Mouse (Mus musculus): ENCODE data around the gene Cpne5. TPM values are rescaled to one million over a fixed set of nuclear protein-coding genes. Genes with fewer than 3 reads are reported as not detected.
A peak's percentile ranks its signal among the peaks of the same experiment; 100 is the strongest.

Cpne5 gene
- total and polyA plus RNA-seq, 2 experiments, result not detected

DNA sequence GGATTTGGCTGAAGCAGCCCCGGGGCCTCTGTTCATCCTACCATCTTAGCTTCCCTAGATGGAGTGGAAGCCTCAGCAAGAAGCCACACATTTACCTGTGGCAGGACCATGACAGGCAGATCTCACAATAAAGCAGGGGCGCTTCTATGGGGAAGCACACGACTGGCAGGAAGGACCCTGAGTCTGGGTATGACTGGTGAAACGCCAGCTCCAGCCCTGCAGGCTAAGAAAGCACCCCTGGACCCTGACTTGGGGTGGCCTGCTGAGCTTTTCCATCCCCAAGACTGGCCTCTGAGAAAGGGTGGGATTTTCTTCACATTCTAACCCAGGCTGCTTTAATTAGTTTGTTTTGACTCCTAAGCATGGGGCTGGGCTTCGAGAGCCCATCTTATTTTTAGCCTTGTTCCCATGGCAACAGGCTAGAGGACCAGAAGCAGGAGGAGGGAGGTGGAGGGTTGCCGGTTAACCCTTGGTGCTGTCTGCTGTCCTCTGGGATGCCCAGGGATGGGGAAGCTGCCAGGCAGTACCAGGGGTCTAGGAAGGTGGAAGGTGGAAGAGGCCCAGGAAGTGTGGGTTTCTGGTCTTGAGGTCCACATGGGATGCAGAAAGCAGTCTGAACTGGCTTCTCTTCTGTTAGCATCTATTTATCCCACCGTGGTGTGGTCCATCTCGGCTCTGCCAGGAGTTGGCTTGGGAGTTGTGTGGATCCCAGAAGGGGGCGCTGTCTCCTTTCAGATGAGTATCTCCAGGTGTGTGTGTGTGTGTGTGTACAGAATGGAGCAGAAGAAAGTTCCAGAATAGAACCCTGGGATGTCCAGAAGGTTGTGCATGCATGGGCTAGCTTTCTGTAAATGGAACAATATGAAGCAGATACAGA lies 61.3 kb downstream of the Cpne5 start:
- no peaks in the 10 kb centered on the region for H3K4me1 ChIP-seq (ENCODE audit: control insufficient read depth, insufficient read depth, low read length)
- no peak overlapping the region for H3K9ac ChIP-seq (ENCODE audit: low read depth, low read length)
- WGBS, result 43% methylated on average over 9 of the region's 9 CpGs
- H3K36me3 ChIP-seq (ENCODE audit: control insufficient read depth, insufficient read depth, low read length), result no peaks in the 10 kb centered on the region
- H3K27ac ChIP-seq (replicated peaks; ENCODE audit: insufficient read depth, low read depth, low read length), result no peak overlapping the region
- peak; percentile 41 for DNase-seq (ENCODE audit: extremely low read depth, low read depth, low spot score)
- TF ChIP-seq POLR2A (IDR thresholded peaks at IDR 0.05; ENCODE audit: extremely low read depth, insufficient read depth, low read length), result no peak
- peak; percentile 73 for TF ChIP-seq CTCF (IDR thresholded peaks at IDR 0.05; ENCODE audit: low read depth, low read length)
- H3K4me3 ChIP-seq (ENCODE audit: insufficient read depth, low read depth, low read length), result no peak overlapping the region
- no peaks in the 10 kb centered on the region for H3K79me2 ChIP-seq (ENCODE audit: control insufficient read depth, insufficient read depth, low read length)
- H3K27me3 ChIP-seq (ENCODE audit: control insufficient read depth, insufficient read depth, low read length), result no peaks in the 10 kb centered on the region

DNA sequence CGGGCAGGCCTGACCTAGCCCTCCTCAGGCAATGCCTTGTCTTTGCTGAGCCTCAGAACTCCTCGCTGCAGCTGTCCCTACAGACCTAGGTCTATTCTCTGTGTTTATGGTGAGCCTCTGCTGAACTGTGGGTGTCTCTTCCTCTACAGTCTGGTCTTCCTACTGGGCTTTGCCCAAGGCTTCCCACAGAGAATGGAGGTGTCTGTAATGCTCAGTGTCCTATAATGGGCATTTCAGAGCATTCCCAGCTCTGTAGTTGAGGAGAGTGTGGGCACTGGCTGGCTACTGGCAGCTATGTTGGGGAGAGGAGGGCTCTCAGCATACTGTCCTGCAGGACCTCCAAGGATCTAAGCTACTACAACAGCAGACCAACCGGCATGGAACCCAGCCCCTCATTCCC lies 62.3 kb downstream of the Cpne5 start:
- H3K79me2 ChIP-seq (ENCODE audit: control insufficient read depth, insufficient read depth, low read length), result no peaks in the 10 kb centered on the region
- no peaks in the 10 kb centered on the region for H3K4me1 ChIP-seq (ENCODE audit: control insufficient read depth, insufficient read depth, low read length)
- no peak overlapping the region for H3K4me3 ChIP-seq (ENCODE audit: insufficient read depth, low read depth, low read length)
- H3K9ac ChIP-seq (ENCODE audit: low read depth, low read length), result no peak overlapping the region
- H3K36me3 ChIP-seq (ENCODE audit: control insufficient read depth, insufficient read depth, low read length), result no peaks in the 10 kb centered on the region
- WGBS, result 74% methylated on average over 3 of the region's 3 CpGs
- no peaks in the 10 kb centered on the region for H3K27me3 ChIP-seq (ENCODE audit: control insufficient read depth, insufficient read depth, low read length)
- H3K27ac ChIP-seq (replicated peaks; ENCODE audit: insufficient read depth, low read depth, low read length), result 0 out of 2 replicates have a peak overlapping the region, but pooled peaks have one; percentile 4
- DNase-seq (ENCODE audit: extremely low read depth, low read depth, low spot score), result no peak
- TF ChIP-seq CTCF (IDR thresholded peaks at IDR 0.05; ENCODE audit: low read depth, low read length) (no peak), POLR2A (IDR thresholded peaks at IDR 0.05; ENCODE audit: extremely low read depth, insufficient read depth, low read length) (no peak)

DNA sequence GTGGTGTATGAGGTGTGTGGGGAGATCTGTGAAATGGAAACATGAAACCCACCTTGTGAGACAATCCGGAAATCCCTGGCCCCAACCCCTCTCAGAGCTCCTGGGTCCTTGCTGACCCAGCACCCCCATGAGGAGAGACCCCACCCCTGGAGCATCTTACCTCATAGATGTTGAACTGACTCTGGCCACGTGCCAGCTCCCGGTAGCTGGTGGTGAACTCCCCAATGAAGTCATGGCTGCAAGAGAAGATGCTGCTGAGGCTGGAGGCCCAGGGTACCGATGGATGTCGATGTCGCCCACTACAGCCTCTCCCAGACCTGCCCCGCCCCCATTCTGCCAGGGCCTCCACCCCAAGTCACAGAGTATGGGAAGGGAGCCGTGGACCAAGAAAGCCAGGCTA lies 64.8 kb downstream of the Cpne5 start:
- no peak for DNase-seq (ENCODE audit: extremely low read depth, low read depth, low spot score)
- Histone ChIP-seq H3K36me3 (ENCODE audit: control insufficient read depth, insufficient read depth, low read length) (no peaks in the 10 kb centered on the region), H3K4me1 (ENCODE audit: control insufficient read depth, insufficient read depth, low read length) (no peaks in the 10 kb centered on the region), H3K27me3 (ENCODE audit: control insufficient read depth, insufficient read depth, low read length) (no peaks in the 10 kb centered on the region), H3K9ac (ENCODE audit: low read depth, low read length) (no peak overlapping the region), H3K27ac (replicated peaks; ENCODE audit: insufficient read depth, low read depth, low read length) (no peak overlapping the region), H3K4me3 (ENCODE audit: insufficient read depth, low read depth, low read length) (no peak overlapping the region), H3K79me2 (ENCODE audit: control insufficient read depth, insufficient read depth, low read length) (no peaks in the 10 kb centered on the region)
- TF ChIP-seq POLR2A (IDR thresholded peaks at IDR 0.05; ENCODE audit: extremely low read depth, insufficient read depth, low read length) (no peak), CTCF (IDR thresholded peaks at IDR 0.05; ENCODE audit: low read depth, low read length) (no peak)
- WGBS, result 80% methylated on average over 8 of the region's 8 CpGs

DNA sequence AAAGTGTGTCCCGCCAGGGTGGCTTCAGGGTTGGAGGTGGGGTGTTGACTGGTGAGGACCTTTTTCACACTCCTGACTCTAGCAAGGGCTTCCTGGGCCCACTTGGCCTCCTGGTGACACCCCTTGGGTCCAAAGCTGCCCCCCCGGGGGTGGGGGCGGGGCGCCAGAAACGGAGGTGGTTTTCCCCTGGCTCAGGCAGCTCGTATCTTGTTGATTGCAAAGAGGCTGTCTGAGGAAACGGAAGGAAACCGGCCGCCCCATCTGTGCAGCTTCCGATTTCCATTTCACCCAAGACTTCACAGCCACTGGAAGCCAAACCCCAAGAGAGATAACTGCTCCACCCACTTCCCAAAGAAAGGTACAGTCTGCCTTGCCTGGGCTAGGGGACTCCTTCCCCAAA lies 65.9 kb downstream of the Cpne5 start:
- Histone ChIP-seq H3K36me3 (ENCODE audit: control insufficient read depth, insufficient read depth, low read length) (no peaks in the 10 kb centered on the region), H3K27me3 (ENCODE audit: control insufficient read depth, insufficient read depth, low read length) (no peaks in the 10 kb centered on the region), H3K4me3 (ENCODE audit: insufficient read depth, low read depth, low read length) (no peak overlapping the region; the same call in 1 of the 2 replicates), H3K79me2 (ENCODE audit: control insufficient read depth, insufficient read depth, low read length) (no peaks in the 10 kb centered on the region), H3K27ac (replicated peaks; ENCODE audit: insufficient read depth, low read depth, low read length) (peak overlapping the region; percentile 69), H3K9ac (ENCODE audit: low read depth, low read length) (no peak overlapping the region), H3K4me1 (ENCODE audit: control insufficient read depth, insufficient read depth, low read length) (no peaks in the 10 kb centered on the region)
- DNase-seq (ENCODE audit: extremely low read depth, low read depth, low spot score), result no peak
- TF ChIP-seq CTCF (IDR thresholded peaks at IDR 0.05; ENCODE audit: low read depth, low read length) (no peak), POLR2A (IDR thresholded peaks at IDR 0.05; ENCODE audit: extremely low read depth, insufficient read depth, low read length) (no peak)
- 45% methylated on average over 10 of the region's 10 CpGs for WGBS

DNA sequence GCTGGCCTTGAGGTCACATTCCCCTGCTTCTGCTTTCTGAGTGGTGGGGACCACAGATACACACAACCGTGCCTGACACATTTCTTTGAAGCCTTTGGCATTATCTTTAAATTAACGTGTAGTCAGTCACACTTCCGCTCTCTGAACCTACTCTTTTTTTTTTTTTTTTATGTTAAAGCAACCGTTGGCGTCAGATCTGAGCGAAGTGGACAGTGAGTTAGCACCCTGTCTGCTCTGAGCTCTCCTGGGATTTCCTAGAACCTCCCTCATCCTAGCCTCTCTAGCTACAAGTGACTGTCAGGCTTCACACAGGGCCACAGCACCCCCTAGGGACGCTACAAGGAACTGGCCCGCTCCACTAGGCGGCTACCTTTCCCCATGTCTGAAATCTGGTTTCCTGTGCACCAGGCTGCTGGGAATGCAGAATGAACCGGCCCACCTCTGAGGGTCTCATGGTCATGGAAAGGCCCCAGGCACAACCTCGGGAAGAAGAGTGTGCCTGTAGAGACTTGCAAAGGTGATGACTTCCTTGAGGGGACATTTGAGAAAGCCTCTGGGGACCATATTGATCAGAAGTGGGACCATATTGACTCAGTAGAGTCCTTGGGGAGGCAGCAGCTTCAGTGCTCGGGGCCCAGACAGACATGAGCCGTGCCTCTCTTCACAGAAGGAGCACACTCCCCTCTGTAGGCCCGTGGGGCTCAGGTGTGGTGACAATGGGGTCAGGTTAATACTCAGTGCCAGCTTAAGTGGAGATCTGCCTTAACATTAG lies 66.8 kb downstream of the Cpne5 start:
- TF ChIP-seq POLR2A (IDR thresholded peaks at IDR 0.05; ENCODE audit: extremely low read depth, insufficient read depth, low read length) (no peak), CTCF (IDR thresholded peaks at IDR 0.05; ENCODE audit: low read depth, low read length) (peak; percentile 98)
- H3K27me3 ChIP-seq (ENCODE audit: control insufficient read depth, insufficient read depth, low read length), result no peaks in the 10 kb centered on the region
- H3K4me3 ChIP-seq (ENCODE audit: insufficient read depth, low read depth, low read length), result no peak overlapping the region
- 12% methylated on average over 14 of the region's 14 CpGs for WGBS
- no peak overlapping the region for H3K9ac ChIP-seq (ENCODE audit: low read depth, low read length)
- peak; percentile 55 for DNase-seq (ENCODE audit: extremely low read depth, low read depth, low spot score)
- no peaks in the 10 kb centered on the region for H3K36me3 ChIP-seq (ENCODE audit: control insufficient read depth, insufficient read depth, low read length)
- peak overlapping the region; percentile 7; the same call in 1 of the 2 replicates for H3K27ac ChIP-seq (replicated peaks; ENCODE audit: insufficient read depth, low read depth, low read length)
- no peaks in the 10 kb centered on the region for H3K79me2 ChIP-seq (ENCODE audit: control insufficient read depth, insufficient read depth, low read length)
- H3K4me1 ChIP-seq (ENCODE audit: control insufficient read depth, insufficient read depth, low read length), result no peaks in the 10 kb centered on the region

All from liver, adult 2 months (tissue).